Mouse (Mus musculus) liver, postnatal 0 days (tissue): ENCODE results near the gene Arhgap30. TPM values are rescaled to one million over a fixed set of nuclear protein-coding genes. Genes with fewer than 3 reads are reported as not detected.

Source experiments
- ATAC-seq: fragments of 200-750 bp; cut with Nextera tagmentation; 2 replicates; pipeline ENCODE4 v1.8.0; 2017; ENCODE audit warnings: mild to moderate bottlenecking, moderate library complexity
- DNase-seq: peaks from one replicate; pipeline ENCODE4 v3.0.0-alpha.2; 2016
- H3K27ac ChIP-seq: fragments of 300-500 bp; sonication (generic); 2 replicates; pipeline ENCODE4 v1.5.1; 2014; ENCODE audit warnings: antibody characterized with exemption, moderate library complexity, mild to moderate bottlenecking, low read depth
- H3K27me3 ChIP-seq: fragments of 300-500 bp; sonication (generic); 2 replicates; pipeline ENCODE4 v1.6.1; 2014; ENCODE audit warnings: low read length, control low read depth, mixed read lengths; ENCODE audit not compliant: insufficient read depth
- H3K36me3 ChIP-seq: fragments of 300-500 bp; sonication (generic); replicated peaks from 2 replicates; pipeline ENCODE4 v1.6.1; 2014; ENCODE audit warnings: mild to moderate bottlenecking, control low read depth, low read length, moderate library complexity, mixed read lengths; ENCODE audit not compliant: insufficient read depth
- H3K4me1 ChIP-seq: fragments of 300-500 bp; sonication (generic); 2 replicates; pipeline ENCODE4 v1.6.1; 2014; ENCODE audit warnings: antibody characterized with exemption, mild to moderate bottlenecking, control low read depth; ENCODE audit not compliant: insufficient read depth
- H3K4me2 ChIP-seq: fragments of 300-500 bp; sonication (generic); 2 replicates; pipeline ENCODE4 v1.6.1; 2014; ENCODE audit warnings: low read depth, mild to moderate bottlenecking, low read length, moderate library complexity, mixed read lengths
- H3K4me3 ChIP-seq: fragments of 300-500 bp; sonication (generic); 2 replicates; pipeline ENCODE4 v1.5.1; 2014; ENCODE audit warnings: low read depth, low read length
- H3K9ac ChIP-seq: fragments of 300-500 bp; sonication (generic); replicated peaks from 2 replicates; pipeline ENCODE4 v1.6.1; 2014; ENCODE audit warnings: mild to moderate bottlenecking, moderate library complexity
- H3K9me3 ChIP-seq: fragments of 300-500 bp; sonication (generic); 2 replicates; pipeline ENCODE4 v1.6.1; 2016; ENCODE audit warnings: mild to moderate bottlenecking, control low read depth, low read length, mixed read lengths
- CTCF ChIP-seq: sonication (generic); IDR thresholded peaks from 2 replicates; pipeline ENCODE4 v1.5.1; 2016; ENCODE audit warnings: antibody characterized with exemption, low read depth
- EP300 ChIP-seq: IDR thresholded peaks from 2 replicates; pipeline ENCODE4 v1.6.1; 2016; ENCODE audit warnings: antibody characterized with exemption, low read depth, mild to moderate bottlenecking
- WGBS: fragments of 180-500 bp; shearing (Covaris S2); extraction: QIAGEN DNeasy Blood & Tissue Kit; methylation state at CpG from one replicate; pipeline ENCODE4 v1.1.7; 2014; ENCODE audit not compliant: insufficient replicate concordance; 5-methylcytosine and 5-hydroxymethylcytosine counted together
- polyA plus RNA-seq: library from polyadenylated mRNA; unstranded; fragments of >200 nt; fragmentation: Nextera tagmentation; extraction: Ambion mirVana; gene quantifications from 2 replicates; pipeline ENCODE4 v1.2.1, GENCODE M21; 2015

Gene Arhgap30
- polyA plus RNA-seq, 1 experiment from 2014 or later, result 7.0 TPM

- H3K9me3 ChIP-seq, result no peaks in the 10 kb centered on the region; the same call in 1 of the 2 replicates
- DNase-seq (no peak), ATAC-seq (peak; percentile 12)
- peak overlapping the region; percentile 75 for H3K9ac ChIP-seq
- H3K27me3 ChIP-seq, result no peaks in the 10 kb centered on the region
- H3K4me2 ChIP-seq, result peak overlapping the region; percentile 74
- H3K36me3 ChIP-seq, result peaks cover 21% of the 10 kb centered on the region
- WGBS, result under 1% methylated on average over 14 of the region's 14 CpGs
- peak overlapping the region; percentile 50 for H3K27ac ChIP-seq
- peaks cover 25% of the 10 kb centered on the region for H3K4me1 ChIP-seq
- no peak for TF ChIP-seq CTCF
- TF ChIP-seq EP300, result no peak
- peak overlapping the region; percentile 85 for H3K4me3 ChIP-seq
Measured at GRCm38 (mm10) chr1:171346095-171346450, 42.7 kb upstream of the Arhgap30 start.

GRCm38 (mm10) chr1:171348665-171349064 is 40.1 kb upstream of the Arhgap30 start:
- TF ChIP-seq EP300 (no peak), CTCF (no peak)
- no peaks in the 10 kb centered on the region for H3K27me3 ChIP-seq
- H3K4me3 ChIP-seq, result no peak overlapping the region
- no peak overlapping the region for H3K27ac ChIP-seq
- DNase-seq, result no peak
- H3K9ac ChIP-seq, result no peak overlapping the region
- peaks cover 22% of the 10 kb centered on the region for H3K4me1 ChIP-seq
- 0 out of 2 replicates have a peak, but pooled peaks cover 4% of the 10 kb centered on the region for H3K36me3 ChIP-seq
- no peak for ATAC-seq
- no peaks in the 10 kb centered on the region; the same call in 1 of the 2 replicates for H3K9me3 ChIP-seq
- H3K4me2 ChIP-seq, result no peak overlapping the region
- WGBS, result 88% methylated on average over 3 of the region's 3 CpGs

GRCm38 (mm10) chr1:171349210-171349609 is 39.5 kb upstream of the Arhgap30 start:
- TF ChIP-seq CTCF (no peak), EP300 (no peak)
- no peak for ATAC-seq

GRCm38 (mm10) chr1:171355812-171356340 is 32.9 kb upstream of the Arhgap30 start:
- 77% methylated on average over 5 of the region's 5 CpGs for WGBS
- Histone ChIP-seq H3K27ac (no peak overlapping the region), H3K36me3 (peaks cover 22% of the 10 kb centered on the region), H3K9ac (no peak overlapping the region), H3K27me3 (no peaks in the 10 kb centered on the region), H3K4me1 (peaks cover 6% of the 10 kb centered on the region; the same call in 1 of the 2 replicates), H3K9me3 (no peaks in the 10 kb centered on the region), H3K4me2 (no peak overlapping the region), H3K4me3 (no peak overlapping the region)
- ATAC-seq (no peak), DNase-seq (peak; percentile 67)
- peak; percentile 78 for TF ChIP-seq CTCF
- no peak for TF ChIP-seq EP300

More at GRCm38 (mm10) chr1:171349210-171349609, 39.5 kb upstream of the Arhgap30 start:
- Histone ChIP-seq H3K27ac (no peak overlapping the region), H3K9me3 (no peaks in the 10 kb centered on the region; the same call in 1 of the 2 replicates), H3K27me3 (no peaks in the 10 kb centered on the region), H3K4me3 (no peak overlapping the region), H3K9ac (no peak overlapping the region), H3K4me1 (peaks cover 22% of the 10 kb centered on the region), H3K4me2 (no peak overlapping the region), H3K36me3 (0 out of 2 replicates have a peak, but pooled peaks cover 4% of the 10 kb centered on the region)
- 88% methylated on average over 2 of the region's 2 CpGs for WGBS
- DNase-seq, result no peak

- no peak overlapping the region for H3K9ac ChIP-seq
- 91% methylated on average over 2 of the region's 2 CpGs for WGBS
- ATAC-seq (no peak), DNase-seq (no peak)
- H3K9me3 ChIP-seq, result no peaks in the 10 kb centered on the region
- H3K4me2 ChIP-seq, result no peak overlapping the region
- H3K4me1 ChIP-seq, result peaks cover 5% of the 10 kb centered on the region; the same call in 1 of the 2 replicates
- no peak overlapping the region for H3K4me3 ChIP-seq
- peaks cover 22% of the 10 kb centered on the region for H3K36me3 ChIP-seq
- H3K27me3 ChIP-seq, result no peaks in the 10 kb centered on the region
- no peak overlapping the region for H3K27ac ChIP-seq
- no peak for TF ChIP-seq CTCF
- no peak for TF ChIP-seq EP300
Measured at GRCm38 (mm10) chr1:171356814-171357213, 31.9 kb upstream of the Arhgap30 start.

GRCm38 (mm10) chr1:171358421-171358820 is 30.3 kb upstream of the Arhgap30 start:
- H3K27me3 ChIP-seq, result no peaks in the 10 kb centered on the region
- peaks cover 22% of the 10 kb centered on the region for H3K36me3 ChIP-seq
- no peak overlapping the region for H3K9ac ChIP-seq
- no peak overlapping the region for H3K4me2 ChIP-seq
- H3K27ac ChIP-seq, result no peak overlapping the region
- 66% methylated on average over 4 of the region's 4 CpGs for WGBS
- TF ChIP-seq EP300, result no peak
- TF ChIP-seq CTCF, result peak; percentile 85
- no peaks in the 10 kb centered on the region for H3K9me3 ChIP-seq
- DNase-seq (no peak), ATAC-seq (no peak)
- H3K4me1 ChIP-seq, result peaks cover 5% of the 10 kb centered on the region; the same call in 1 of the 2 replicates
- H3K4me3 ChIP-seq, result no peak overlapping the region
